Comparison of ENCODE assay signal across 8 mouse cellular contexts in the genomic region with DNA sequence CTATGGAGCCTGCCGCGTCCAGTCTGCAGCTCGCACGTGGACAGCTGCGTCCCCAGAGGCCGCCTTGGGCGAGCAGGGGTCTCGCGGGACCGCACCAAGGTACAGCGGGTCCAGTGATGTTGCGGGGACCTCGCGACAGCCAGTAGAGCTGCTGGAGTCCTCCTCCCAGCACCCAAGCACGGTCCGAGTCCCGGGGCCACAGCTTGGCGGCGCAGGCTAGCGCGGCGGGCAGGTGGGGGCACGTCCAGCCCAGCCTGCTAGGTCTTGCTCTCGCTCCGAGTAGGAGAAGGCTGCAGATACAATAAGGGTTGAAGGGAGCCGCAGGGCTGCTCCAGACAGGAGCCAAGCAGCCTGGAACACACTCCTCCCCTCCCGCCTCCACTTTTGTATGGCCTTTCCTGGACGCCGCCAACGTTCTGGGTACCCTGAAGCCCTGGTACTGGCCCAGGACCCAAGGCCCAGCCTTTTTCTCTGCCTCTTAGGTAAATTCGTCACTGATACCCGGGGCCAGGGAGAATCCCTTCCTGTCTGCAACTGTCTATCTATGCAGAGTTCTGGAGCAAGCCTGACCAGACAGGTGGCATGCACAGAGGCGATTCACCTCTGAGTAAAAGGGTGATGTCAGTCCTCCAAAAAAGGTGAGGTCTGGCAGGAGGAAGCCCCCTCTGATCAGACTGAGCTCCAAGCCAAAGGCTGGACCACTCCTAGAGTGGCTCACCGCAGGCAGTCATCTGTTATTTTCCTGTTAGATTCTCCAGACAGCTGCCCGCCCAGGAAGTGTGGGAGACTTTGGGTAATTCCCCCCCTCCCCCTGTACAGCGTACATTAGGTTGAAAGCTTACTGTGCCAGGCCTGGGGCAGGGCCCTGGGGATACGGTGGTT. TPM values are rescaled to one million over a fixed set of nuclear protein-coding genes. Genes with fewer than 3 reads are reported as not detected.
A peak's percentile ranks its signal among the peaks of the same experiment; 100 is the strongest.
DNase-seq lines count a peak whose midpoint lies in the region; ATAC-seq and TF ChIP-seq lines count a peak whose summit lies in the region.

A gene (minus strand): TSS at position 581 of the 882 bp plus-strand sequence.

- peak within 1 kb of the TSS; percentile 59 for H3K4me2 ChIP-seq in lung, embryonic 14.5 days
- peak within 1 kb of the TSS; percentile 55 for H3K4me2 ChIP-seq in embryonic facial prominence, embryonic 14.5 days (ENCODE audit: low read depth, low read length)

- H3K27ac ChIP-seq in lung, embryonic 14.5 days (ENCODE audit: low read depth) = no peak within 1 kb of the TSS
- peak within 1 kb of the TSS; percentile 61 for H3K27ac ChIP-seq in embryonic facial prominence, embryonic 14.5 days (replicated peaks; ENCODE audit: low read depth, low read length)

- H3K9me3 ChIP-seq in lung, embryonic 14.5 days (ENCODE audit: low read depth, low read length) = no peaks in the 10 kb centered on the region
- no peaks in the 10 kb centered on the region for H3K9me3 ChIP-seq in embryonic facial prominence, embryonic 14.5 days (ENCODE audit: control insufficient read depth, low read length)

- no peaks in the 10 kb centered on the region for H3K36me3 ChIP-seq in lung, embryonic 14.5 days (ENCODE audit: insufficient read depth)
- no peaks in the 10 kb centered on the region for H3K36me3 ChIP-seq in embryonic facial prominence, embryonic 14.5 days (ENCODE audit: control insufficient read depth, insufficient read depth, low read length)

- peak; percentile 83 for ATAC-seq in lung, embryonic 14.5 days (ENCODE audit: insufficient read depth)
- ATAC-seq in embryonic facial prominence, embryonic 14.5 days (ENCODE audit: low read depth) = peak; percentile 80
- ATAC-seq in megakaryocyte-erythroid progenitor cell, adult 5-6 weeks (replicated peaks; ENCODE audit: low FRiP score, low TSS enrichment, poor library complexity, severe bottlenecking) = peak; percentile 41; the same call in 1 of the 2 replicates
- no peak for ATAC-seq in inflammation-experienced regulatory T-cells, adult 6 months

- peak; percentile 17 for DNase-seq in lung, embryonic 14.5 days
- DNase-seq in lung, postnatal 25 days (ENCODE audit: low spot score) = no peak
- peak; percentile 50 for DNase-seq in embryonic facial prominence, embryonic 14.5 days (ENCODE audit: low spot score)
- peak; percentile 65 for DNase-seq in kidney, adult 11 months
- peak; percentile 64 for DNase-seq in urinary bladder, adult 2 months (ENCODE audit: low spot score)
- no peak for DNase-seq in layer of hippocampus, adult 9-10 months (ENCODE audit: low spot score)

- no peaks in the 10 kb centered on the region for H3K4me1 ChIP-seq in lung, embryonic 14.5 days (ENCODE audit: insufficient read depth)
- H3K4me1 ChIP-seq in embryonic facial prominence, embryonic 14.5 days (ENCODE audit: control insufficient read depth, insufficient read depth, low read length) = 0 out of 2 replicates have a peak, but pooled peaks cover 5% of the 10 kb centered on the region

- TF ChIP-seq CTCF in lung, embryonic 14.5 days (IDR thresholded peaks at IDR 0.05; ENCODE audit: low read depth) = no peak

- WGBS in lung, embryonic 14.5 days = 3% methylated on average over 37 of the region's 37 CpGs
- 3% methylated on average over 23 of the region's 37 CpGs for WGBS in embryonic facial prominence, embryonic 14.5 days

- H3K27me3 ChIP-seq in lung, embryonic 14.5 days (ENCODE audit: insufficient read depth, low read length) = peaks cover 34% of the 10 kb centered on the region
- peaks cover 52% of the 10 kb centered on the region for H3K27me3 ChIP-seq in embryonic facial prominence, embryonic 14.5 days (replicated peaks; ENCODE audit: control insufficient read depth, insufficient read depth, low read length)

- H3K4me3 ChIP-seq in lung, embryonic 14.5 days (ENCODE audit: low read depth, low read length) = peak within 1 kb of the TSS; percentile 32
- H3K4me3 ChIP-seq in embryonic facial prominence, embryonic 14.5 days (ENCODE audit: low read depth, low read length) = peak within 1 kb of the TSS; percentile 42

- H3K9ac ChIP-seq in lung, embryonic 14.5 days = peak within 1 kb of the TSS; percentile 32
- peak within 1 kb of the TSS; percentile 56 for H3K9ac ChIP-seq in embryonic facial prominence, embryonic 14.5 days (ENCODE audit: low read depth, low read length)

RNA-seq across cellular contexts. Expression of the gene that starts here (rescaled TPM):
- 4.6 and 5.4 TPM in 2 replicates for polyA plus RNA-seq in lung, embryonic 14.5 days (2014; fragmentation: Nextera tagmentation; extraction: Ambion mirVana)
- polyA plus RNA-seq in embryonic facial prominence, embryonic 14.5 days (2014; fragmentation: Nextera tagmentation; extraction: Ambion mirVana) = 7.2 and 8.9 TPM in 2 replicates
- total RNA-seq in megakaryocyte-erythroid progenitor cell, adult 5-6 weeks (2014; fragmentation: Nextera tagmentation) = not detected in 2 replicates
- total RNA-seq in megakaryocyte-erythroid progenitor cell, adult 5-6 weeks (2017) = not detected in 2 replicates
- 8.3 and 9.1 TPM in 2 replicates for polyA plus RNA-seq in urinary bladder, adult 2 months (2012; rRNA removed)
- polyA plus RNA-seq in inflammation-experienced regulatory T-cells, adult 6 months (2017; shearing (Covaris generic)) = under 1 TPM in 1 of 3 experiments, not detected in 2; 0.11 TPM

Comparison
In these comparisons a context has a peak if more than half of its experiments do, and no peak if none do; other contexts are left out.
1. DNase-seq: peak in lung, embryonic 14.5 days (single experiment), embryonic facial prominence, embryonic 14.5 days (single experiment), kidney, adult 11 months (single experiment) and urinary bladder, adult 2 months (single experiment); none in lung, postnatal 25 days (single experiment) and layer of hippocampus, adult 9-10 months (single experiment).
2. Peak in ATAC-seq in megakaryocyte-erythroid progenitor cell, adult 5-6 weeks; RNA of the gene not detected or under 1 TPM.